Mouse (Mus musculus) heart, adult 8-10 months (tissue): Measurements from ENCODE around the gene Upk3a. TPM values are rescaled to one million over a fixed set of nuclear protein-coding genes. Genes with fewer than 3 reads are reported as not detected.
"Not testable (repeated sequence)": the region's sequence is repeated elsewhere in the genome, so short reads cannot be mapped to it uniquely, and the experiment has no call there.

Source experiments
- DNase-seq: peaks from one replicate; pipeline ENCODE4 v3.0.0; 2022; ENCODE audit warnings: low spot score
- total RNA-seq, 4 experiments: library from RNA; stranded (reverse); gene quantifications; 2 replicates each; pipeline ENCODE4 v1.2.4; 2022

Upk3a gene
- total RNA-seq, 4 experiments from 2014 or later, result not detected

DNA sequence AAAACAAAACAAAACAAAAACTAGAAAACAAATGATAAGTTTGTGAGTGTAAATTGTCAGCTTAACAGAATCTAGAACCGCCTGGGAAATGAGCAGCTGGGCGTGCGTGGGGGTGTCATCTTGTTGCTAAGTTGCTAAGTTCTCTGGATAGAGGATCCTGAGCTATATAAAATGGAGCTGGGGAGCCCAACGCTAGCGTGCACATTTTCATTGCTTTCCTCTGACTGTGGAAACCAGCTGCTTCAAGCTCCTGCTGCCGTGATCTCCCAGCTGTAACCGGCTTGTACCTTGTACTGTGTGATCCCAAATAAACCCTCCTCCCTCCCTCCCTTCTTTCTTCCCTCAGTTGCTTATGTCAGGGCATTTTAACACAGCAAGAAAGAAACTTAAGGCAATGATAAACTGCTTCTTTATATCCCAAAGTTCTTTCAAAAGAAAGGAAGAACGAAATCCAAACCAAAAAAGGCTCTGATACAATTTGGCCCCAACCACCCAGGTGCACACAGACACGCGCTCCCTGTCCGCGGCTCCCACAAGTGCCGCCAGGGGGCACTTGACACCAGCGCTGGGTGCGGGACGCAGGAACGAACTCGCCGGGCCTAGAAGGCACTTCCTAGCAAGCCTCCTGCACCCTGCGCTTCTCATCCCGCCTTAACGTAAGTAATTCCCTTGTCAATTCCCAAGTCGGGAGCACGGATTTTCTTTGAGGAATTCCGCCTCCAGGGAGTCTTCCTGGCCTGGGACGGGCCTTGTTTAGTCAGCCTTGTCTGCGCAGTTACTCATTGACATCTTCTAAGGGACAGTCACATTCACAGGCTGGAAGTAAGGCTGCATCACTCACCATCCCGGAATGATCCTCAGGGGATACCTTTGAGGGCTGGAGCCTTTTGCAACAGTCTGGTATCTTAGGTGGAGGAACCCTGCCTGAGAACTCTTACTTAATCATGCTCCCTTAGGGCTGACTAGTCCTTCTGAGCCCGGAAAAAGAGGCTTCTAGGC lies 15.7 kb upstream of the Upk3a start:
- peak; percentile 73 for DNase-seq

DNA sequence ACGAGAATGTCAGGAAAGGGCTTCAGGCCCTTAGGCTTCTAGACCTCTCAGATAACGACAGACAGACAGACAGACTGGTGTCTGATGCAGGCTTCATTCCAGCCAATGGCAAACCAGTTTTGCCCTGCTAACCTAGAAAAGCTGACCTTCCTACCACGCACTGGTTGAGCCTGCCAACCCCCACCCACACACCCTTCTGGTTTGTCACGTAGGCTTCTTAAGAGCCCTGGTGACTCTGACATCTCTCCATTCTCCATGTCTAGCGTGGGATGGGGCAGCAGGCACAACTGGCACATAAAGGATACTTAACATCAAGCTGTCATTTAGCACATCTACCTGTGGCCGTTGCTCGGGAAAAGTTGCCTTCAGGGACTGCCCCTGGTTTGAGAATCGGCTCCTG lies 7.3 kb upstream of the Upk3a start:
- DNase-seq, result no peak

DNA sequence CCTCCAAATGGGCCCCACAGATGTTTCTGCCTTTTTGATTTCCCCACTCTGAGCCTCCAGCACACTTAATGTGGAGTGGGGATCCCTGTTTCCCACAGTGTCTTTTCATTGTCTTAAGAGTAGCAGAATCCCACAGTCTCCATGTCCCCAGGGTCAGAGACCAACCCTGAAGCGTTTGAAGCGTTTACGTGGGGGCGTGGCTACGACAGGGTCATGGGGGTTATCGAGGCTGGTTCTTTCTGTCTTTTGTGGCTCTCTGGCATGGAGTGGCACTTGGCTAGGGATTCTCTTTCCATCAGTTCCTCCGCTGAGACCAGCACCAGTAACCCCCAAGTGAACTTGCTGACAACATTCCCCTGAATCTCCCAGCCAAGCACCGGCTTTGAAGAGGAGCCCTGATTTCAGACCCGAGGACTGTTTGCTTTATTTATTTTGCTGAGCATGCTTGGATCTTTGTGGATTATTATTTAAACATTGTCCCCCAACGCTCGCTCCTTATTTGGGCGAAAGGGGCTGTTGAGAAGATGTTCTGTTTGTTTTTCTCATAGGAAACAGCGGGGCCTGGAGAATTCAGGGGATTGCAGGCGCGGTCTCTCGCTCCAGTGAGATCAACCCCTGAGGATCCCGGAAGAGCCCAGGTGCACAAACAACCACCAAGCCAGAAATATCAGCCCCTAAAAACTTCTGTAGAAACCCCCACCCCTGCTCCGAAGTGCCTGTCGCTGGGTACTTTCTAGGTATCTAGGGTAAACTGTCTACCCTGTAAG lies 4.9 kb upstream of the Upk3a start:
- no peak for DNase-seq

DNA sequence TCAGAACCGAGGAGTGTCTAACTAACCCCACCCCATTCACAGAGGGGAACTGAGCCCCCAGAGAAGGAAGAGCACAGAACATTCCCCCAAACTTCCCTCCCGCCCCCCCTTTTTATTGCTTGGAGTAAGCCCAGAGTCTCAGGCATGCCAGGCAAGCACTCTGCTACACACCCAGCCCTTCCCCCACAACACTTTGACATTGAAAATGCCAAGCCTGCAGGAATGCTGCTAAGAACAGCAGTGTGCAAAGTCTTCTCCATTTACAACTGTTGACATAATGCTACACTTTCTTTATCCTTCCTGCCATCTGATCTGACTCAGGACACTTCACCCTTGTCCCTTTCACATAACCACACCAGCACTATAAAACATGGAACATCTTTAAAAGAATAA lies 4.3 kb upstream of the Upk3a start:
- no peak for DNase-seq

DNA sequence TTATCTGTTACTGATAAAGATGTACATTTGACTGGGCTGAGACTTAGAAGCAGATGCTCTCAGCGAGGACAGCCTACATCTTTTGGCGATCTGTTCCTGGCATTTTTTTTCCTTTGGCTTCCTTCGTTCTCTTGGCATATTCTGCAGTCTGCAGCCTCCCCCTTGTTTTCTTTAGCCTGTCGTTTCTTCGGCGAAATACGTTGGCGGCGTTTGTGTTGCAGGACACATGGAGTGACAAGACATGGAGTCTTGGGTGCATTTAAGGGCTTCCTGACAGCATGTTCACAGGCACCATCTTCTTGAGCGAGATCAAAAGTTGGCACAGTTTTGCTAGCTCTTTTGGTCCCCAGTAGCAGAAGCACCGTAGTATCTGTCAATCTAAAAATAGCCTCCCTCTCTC lies 1.2 kb upstream of the Upk3a start:
- no peak for DNase-seq

DNA sequence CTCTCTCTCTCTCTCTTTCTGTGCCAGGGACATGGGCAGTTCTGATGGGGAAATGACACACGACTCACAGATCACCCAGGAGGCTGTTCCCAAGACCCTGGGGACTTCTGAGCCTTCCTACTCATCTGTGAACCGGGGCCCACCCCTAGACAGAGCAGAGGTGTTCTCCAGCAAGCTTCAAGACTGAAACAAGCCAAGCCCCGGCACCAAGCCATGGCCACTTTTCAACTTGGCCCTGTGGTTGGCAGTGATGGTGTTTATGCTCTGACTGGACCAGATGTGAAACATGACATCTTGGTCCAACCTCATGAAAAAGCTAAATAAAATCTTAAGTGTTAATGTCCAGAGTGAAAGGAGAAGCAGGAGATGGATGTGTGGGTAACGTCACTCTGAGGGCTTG lies 5.3 kb downstream of the Upk3a start:
- DNase-seq, result no peak

DNA sequence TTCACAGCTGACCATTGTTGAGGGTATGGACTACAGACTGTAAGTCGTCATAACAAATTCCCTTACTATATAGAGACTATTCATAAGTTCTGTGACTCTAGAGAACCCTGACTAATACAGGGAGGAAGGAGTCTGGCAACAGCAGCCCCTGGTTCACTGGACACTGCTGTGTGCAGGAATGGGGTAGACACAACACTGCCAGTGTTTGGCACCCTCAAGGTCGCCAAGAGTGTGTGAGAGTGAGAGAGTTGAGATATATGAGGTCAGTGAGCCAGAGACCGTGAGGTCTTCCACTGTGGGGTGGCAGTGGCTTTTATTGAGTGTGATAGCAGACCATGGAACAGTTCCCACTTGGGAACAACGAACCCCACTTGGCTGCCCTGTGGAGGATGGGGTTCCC lies 9.3 kb downstream of the Upk3a start:
- DNase-seq, result no peak

DNA sequence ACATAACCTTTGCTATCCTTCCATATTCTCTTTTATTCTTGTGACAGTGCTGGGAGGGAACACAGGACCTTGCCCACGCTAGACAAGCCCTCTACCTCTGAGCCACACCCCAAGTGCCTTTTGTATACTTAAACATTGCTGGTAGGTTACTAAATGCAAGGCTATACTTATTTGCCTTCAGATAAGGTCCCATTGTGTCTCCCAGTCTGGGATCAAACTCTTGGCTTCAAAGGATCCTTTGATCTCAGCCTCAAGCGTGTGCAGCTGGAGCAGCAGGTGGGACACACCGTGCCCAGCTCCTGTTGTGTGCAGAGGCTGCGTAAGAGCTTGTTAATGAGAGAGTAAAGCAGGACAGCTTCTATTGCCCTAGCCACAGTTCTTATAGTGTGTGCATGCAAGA lies 10.8 kb downstream of the Upk3a start:
- DNase-seq, result no peak

DNA sequence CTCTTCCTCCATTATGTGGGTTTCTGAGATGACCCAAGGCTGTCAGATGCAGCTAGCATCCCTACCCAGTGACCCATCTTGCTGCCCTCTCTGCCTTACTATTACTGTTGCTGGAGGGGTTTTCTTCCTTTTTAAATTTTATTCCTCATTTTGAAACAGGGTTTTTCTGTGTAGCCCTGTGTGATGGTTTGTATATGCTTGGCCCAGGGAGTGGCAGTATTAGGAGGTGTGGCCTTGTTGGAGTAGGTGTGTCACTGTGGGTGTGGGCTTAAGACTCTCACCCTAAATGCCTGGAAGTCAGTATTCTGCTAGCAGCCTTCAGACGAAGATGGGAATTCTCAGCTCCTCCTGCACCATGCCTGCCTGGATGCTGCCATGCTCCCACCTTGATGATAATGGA lies 11.7 kb downstream of the Upk3a start, which contains the start of gene Fam118a:
TSS of gene Fam118a (plus strand) at position 301 of the 400 bp plus-strand sequence.
- DNase-seq, result not testable (repeated sequence)

DNA sequence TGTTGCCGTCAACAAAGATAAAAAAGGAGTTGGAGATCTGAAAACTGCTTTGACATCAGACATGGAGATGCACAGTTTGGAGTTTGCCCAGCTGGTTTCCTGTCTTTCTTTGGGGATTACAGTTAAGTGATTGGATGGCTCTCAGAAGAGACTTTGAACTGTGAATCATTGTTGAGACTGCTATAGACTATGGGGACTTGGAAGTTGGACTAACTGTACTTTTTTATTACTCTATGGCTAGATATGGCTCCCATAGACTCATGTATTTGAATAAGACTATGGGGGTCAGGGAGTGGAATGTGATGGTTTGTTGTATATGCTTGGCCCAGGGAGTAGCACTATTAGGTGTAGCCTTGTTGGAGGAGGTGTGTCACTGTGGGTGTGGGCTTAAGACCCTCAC lies 13.7 kb downstream of the Upk3a start:
- DNase-seq, result not testable (repeated sequence)

DNA sequence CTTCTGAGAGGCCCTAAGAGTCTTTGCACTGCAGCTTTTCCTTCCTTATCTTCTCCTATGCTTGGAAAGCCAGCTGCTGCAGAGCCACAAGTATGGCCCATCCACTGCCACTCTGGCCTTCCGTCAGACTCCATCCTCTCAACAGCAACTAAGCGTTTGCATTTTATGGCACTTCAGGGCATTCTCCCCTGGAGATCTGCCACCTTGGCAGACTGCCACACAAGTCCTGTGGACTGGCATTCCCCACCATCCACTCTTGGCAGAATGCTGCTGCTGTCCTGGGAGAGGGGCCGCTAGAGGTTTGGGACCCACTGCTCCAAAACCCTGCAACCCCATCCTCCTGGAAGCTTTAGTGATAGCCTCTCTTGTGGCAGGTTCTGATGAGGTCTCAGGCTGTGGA lies 14.9 kb downstream of the Upk3a start:
- DNase-seq, result no peak

DNA sequence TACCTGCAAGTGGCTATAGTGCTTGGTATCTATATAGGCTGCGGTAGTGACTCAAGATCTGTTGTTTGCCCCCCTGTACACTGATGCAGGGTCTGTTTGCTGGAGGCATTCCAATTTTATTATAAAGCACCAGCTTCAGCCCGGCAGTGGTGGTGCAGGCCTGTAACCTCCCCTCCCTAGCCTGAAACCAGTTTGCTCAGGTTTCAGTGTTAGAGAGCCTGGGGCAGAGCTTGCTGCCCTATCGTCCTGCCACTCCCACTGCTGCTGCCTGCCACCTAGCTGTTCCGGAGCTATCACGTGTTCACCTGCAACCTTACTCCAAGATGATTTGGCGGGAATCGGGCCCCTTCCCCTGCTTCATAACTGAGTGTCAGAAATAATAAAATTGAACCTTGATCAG lies 17.0 kb downstream of the Upk3a start:
- DNase-seq, result not testable (repeated sequence)

DNA sequence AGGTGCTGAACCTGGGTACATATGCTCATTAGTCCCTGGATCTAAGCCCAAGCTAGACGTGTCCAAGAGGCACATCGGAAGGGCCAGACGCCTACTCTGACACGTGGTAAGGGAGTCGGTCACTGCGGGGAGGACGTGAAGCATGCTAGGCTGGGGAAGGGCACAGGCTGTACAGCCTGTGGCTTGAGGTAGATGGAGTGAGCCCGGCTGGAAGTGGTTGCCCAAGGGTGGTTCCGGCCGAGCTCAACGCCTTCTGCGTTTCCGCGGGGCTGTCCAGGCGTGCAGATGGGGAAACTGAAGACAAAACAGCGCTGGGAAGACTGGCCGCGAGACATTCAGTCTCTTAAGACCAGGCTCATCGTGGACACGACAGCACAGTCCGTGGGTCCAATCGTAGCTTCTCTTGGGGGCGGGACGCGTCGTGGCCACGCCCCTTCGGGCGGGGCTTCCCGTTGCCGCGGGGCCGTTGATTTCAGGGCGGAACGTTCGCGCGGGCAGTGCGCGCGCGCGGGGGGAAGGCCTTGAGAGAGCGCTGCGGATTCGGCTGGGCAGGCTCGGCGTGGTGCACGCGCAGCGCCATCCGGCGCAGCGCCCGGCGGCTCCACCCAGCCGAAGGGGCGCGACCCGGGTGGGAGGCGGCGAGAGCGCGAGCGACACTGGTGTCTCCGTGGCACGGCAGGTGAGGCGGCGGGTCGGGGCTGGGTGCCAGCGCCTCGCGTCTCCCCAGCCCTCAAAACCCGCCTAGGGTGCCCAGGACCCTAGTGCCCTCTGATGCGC lies 19.8 kb downstream of the Upk3a start:
- DNase-seq, result peak; percentile 97

DNA sequence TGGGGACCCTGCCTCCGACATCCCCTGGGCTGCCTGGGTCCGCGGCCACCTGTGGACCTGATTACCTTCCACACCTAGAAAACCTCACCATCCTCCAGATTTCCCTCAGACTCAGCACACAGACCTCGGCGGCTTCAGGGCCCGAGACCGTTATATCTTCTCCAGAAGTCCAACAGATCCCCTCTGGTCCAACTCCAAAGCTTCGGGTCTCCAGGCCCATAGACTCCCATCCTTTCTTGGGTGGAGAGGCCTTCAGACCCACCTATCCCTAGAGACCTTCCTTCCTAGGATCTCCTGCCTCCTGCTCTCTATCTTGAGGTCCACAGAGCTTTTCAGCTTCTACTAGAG lies 20.4 kb downstream of the Upk3a start:
- no peak for DNase-seq

DNA sequence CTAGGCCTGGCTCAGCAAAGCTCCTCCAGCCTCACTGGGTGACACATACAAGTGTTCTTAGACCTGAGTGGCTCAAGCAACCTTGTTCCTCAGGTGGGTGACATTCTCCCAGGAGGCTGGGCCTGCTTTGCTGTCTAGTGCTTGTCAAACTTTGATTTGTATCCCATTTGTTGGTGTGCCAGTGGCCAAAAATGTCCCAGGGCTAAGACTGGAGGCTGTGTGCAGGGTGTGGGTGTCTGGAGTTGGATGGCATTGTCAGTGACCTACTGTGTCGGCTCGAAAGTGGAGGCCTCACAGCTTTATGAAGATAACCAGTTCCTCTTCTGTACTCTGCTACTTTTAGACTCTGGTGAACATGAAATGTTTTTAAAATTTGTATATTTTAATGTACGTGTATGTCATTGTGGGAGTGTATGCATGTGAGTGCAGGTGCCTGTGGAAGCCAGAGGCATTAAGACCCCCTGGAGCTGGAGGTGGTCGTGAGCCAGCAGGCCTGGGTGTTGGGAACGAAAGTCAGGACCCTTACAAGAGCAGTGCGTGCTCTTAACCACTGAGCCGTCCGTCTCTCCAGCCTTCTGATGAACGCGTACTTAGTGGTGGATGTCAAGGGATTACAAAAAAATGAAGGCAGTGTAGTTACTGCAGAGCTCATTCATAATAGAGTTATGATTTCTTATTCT lies 24.7 kb downstream of the Upk3a start:
- peak; percentile 22 for DNase-seq

DNA sequence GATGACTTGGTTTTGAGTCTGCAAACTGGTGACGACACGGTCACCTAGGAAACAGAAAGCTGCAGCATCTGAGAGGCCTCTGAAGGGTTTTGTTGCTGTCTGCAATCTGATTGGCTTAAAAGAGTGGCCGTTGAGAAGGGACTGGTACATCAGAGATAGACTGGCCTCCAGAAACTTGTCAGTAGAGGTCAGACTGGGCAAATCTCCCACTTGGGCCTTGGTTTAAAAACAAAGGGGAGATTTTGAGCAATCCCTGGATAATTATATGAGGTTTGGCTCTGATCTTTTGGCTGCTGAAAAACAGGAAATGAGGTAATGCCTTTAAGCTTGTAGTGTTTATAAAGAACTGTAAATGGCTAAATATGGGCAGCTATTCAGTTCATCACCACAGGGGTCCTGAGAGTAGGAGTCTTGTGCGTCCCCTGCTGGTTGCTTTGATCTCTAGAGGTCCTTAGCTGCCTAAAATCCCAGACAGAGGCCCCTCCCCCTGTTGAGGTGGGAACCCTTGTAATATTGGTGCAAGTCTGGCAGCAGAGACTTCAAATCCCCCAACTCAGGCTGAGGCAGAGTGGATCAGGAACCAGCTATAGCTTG lies 25.5 kb downstream of the Upk3a start:
- DNase-seq, result peak; percentile 85

DNA sequence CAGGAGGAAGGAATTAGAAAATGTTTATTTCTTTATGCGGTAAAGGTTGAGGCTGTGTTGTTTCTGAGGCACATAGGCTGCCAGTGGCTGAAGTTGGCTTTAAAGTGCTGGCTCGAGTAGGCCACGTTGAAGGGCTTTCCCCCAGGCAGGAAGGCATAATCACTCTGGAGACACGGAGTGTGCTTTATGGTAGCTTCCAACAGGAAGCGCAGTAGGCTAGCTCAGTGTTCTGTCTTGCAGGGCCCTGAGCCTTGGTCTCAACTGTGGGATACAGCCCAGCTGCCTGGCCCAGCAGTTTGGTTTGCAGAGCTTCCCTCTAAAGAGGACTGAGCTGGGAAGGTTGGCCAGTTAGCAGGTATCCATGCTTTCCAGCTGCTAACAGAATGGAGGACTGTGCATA lies 26.2 kb downstream of the Upk3a start:
- DNase-seq, result peak; percentile 13

DNA sequence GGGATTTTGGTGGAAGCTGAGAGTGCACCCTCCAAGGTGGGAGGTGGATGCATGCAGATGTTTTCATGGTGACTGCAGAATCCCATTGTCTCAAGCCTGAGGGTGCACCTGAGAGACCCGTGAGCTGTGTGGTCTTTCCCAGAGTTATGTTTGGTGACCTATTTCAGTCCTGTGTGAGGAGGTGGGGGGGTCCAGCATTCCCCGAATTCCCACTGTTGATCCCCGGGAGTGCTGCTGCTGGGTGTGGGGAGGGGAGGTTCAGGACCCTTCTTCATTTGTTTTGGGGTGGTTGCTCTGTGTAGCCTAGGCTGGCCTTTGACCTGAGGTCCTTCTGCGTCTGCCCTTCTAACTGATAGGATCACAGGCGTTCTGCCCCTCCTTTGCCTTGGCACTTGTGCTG lies 26.8 kb downstream of the Upk3a start:
- no peak for DNase-seq

DNA sequence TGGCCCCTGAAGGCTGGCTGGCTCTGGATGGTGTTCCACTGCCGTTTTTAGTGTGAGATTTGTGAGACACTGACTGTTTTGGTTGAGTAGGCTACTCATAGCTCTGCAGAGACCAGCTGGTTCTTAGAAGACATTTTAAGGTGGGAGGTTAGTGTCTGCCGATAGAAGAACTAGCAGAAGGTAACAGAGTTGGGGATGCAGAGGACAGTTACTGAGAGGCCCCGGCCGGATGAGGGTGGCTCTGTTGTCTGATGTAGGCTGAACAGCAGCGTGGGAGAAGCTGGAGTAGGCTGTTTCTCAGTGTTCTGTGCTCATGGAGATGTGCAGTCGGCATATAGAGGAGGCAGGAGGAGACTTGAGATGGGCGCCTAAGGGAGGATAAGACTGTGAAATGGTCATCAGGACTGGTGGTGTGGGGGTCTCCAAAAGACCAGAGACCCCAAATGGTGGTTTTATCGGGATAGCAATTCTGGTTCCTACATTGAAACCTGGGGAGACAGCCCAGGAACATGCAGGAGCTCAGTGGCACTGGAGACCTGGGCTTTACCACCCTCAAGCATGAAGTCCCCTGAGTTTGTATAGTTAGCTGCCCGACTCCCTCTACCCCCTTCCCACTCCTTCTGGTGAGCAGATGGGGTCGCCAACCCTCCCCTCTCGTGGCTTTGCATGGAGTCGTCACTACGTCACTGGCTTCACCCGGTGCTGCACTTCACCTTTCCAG lies 29.4 kb downstream of the Upk3a start:
- no peak for DNase-seq

DNA sequence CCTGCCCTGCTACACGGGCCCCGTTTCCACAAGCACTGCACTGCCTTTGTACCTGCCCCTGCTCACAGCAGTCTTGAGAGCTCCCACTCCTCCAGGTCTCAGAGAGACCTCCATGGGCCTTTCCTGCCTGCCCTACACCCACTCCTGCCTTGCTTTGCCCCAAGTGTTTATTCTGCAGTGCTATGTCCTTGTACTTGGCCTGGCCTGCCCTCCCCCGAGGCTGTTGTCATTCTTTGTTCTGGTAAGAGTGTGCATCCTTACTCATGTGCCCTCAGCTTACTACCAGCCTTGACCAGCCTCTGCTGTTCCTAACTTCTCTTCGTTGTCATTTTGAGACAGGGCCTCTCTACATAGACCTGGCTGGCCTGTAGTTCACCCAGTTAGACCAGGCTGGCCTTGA lies 30.9 kb downstream of the Upk3a start:
- DNase-seq, result no peak
